Mouse (Mus musculus) bone marrow macrophage, adult 2 months (primary cell): Measurements from ENCODE around the gene Spon2.

ENCODE experiments used
- CTCF ChIP-seq: IDR thresholded peaks from 2 replicates; pipeline ENCODE4 v1.5.1; 2012; ENCODE audit warnings: low read depth, mild to moderate bottlenecking, low read length, moderate library complexity
- POLR2A ChIP-seq: IDR thresholded peaks from 2 replicates; pipeline ENCODE4 v1.6.1; 2012; ENCODE audit warnings: mild to moderate bottlenecking, low read depth, low read length, borderline replicate concordance

DNA sequence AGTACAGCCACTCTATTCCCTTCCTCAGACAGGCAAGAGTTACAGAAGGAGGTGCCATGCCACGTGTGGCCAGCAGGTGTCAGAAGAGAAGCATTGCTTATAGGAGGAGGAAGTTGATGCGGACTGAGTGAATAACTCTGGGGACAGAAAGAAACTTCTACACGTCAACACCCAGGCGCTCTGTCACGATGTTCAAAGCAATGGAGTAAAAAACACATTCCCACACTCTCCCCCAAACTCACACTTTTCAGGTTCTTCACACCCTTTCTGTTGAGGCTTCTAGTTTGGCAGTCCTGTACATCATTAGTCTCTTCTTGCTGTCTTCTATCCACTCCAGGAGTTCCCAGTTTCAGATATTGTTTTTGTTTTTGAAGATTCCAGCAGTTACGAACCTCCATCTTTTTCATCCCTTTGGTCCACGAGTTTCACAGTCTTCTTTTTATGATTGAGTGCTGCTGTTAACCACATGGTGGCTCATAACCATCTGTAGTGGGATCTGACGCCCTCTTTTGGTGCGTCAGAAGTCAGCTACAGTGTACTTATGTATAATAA is 14.5 kb downstream of the Spon2 start:
- TF ChIP-seq CTCF (peak; percentile 58), POLR2A (no peak)
